Comparison of ENCODE assay signal across 9 mouse cellular contexts in genomic region chr11:22007088-22007780, GRCm38 (mm10). TPM values are rescaled to one million over a fixed set of nuclear protein-coding genes. Genes with fewer than 3 reads are reported as not detected.
DNase-seq lines count a peak whose midpoint lies in the region; ATAC-seq and TF ChIP-seq lines count a peak whose summit lies in the region.
"Had no signal": no experiment of that assay in that cellular context is flagged by ENCODE, and none has a peak within 500 bp of the region (broad histone marks: within the 10 kb centered on the region; RNA-seq: fewer than 3 reads in every experiment).

No protein-coding gene starts in this region.

- H3K27ac ChIP-seq in intestine, embryonic 14.5 days (ENCODE audit: low read depth) = no peak overlapping the region
- H3K27ac ChIP-seq in intestine, postnatal 0 days (ENCODE audit: low read depth, low read length) = no peak overlapping the region
- H3K27ac ChIP-seq in ES-Bruce4 (ENCODE audit: insufficient read depth, low read length) = no peak overlapping the region
- peak overlapping the region; percentile 72 for H3K27ac ChIP-seq in embryonic facial prominence, embryonic 10.5 days (replicated peaks)
- no peak overlapping the region for H3K27ac ChIP-seq in kidney, embryonic 14.5 days (ENCODE audit: low read depth, low read length)

- WGBS in intestine, embryonic 14.5 days = 12% methylated on average over 20 of the region's 20 CpGs
- WGBS in intestine, postnatal 0 days = 42% methylated on average over 20 of the region's 20 CpGs
- WGBS in embryonic facial prominence, embryonic 10.5 days = under 1% methylated on average over 20 of the region's 20 CpGs
- WGBS in kidney, embryonic 14.5 days = 4% methylated on average over 20 of the region's 20 CpGs

- no peak for TF ChIP-seq EP300 in ES-Bruce4 (IDR thresholded peaks at IDR 0.05; ENCODE audit: insufficient read depth, low read depth, low read length)

- no peak for TF ChIP-seq CTCF in intestine, postnatal 0 days (IDR thresholded peaks at IDR 0.05; ENCODE audit: low read depth)
- no peak for TF ChIP-seq CTCF in ES-Bruce4 (IDR thresholded peaks at IDR 0.05; ENCODE audit: low read depth, low read length)

- no peak overlapping the region for H3K4me2 ChIP-seq in intestine, embryonic 14.5 days (ENCODE audit: low read length)
- H3K4me2 ChIP-seq in intestine, postnatal 0 days (replicated peaks; ENCODE audit: low read depth) = no peak overlapping the region
- no peak overlapping the region for H3K4me2 ChIP-seq in kidney, embryonic 14.5 days (replicated peaks; ENCODE audit: low read depth, low read length)

- H3K4me3 ChIP-seq in intestine, embryonic 14.5 days (ENCODE audit: low read depth, low read length) = no peak overlapping the region
- no peak overlapping the region for H3K4me3 ChIP-seq in intestine, postnatal 0 days (ENCODE audit: low read depth, low read length)
- H3K4me3 ChIP-seq in ES-Bruce4 (ENCODE audit: low read depth, low read length) = peak overlapping the region; percentile 5; the same call in 1 of the 2 replicates
- peak overlapping the region; percentile 45 for H3K4me3 ChIP-seq in embryonic facial prominence, embryonic 10.5 days
- no peak overlapping the region for H3K4me3 ChIP-seq in kidney, embryonic 14.5 days (ENCODE audit: low read length)

- ATAC-seq in intestine, embryonic 14.5 days (replicated peaks; ENCODE audit: low FRiP score, low TSS enrichment, low read depth) = no peak
- ATAC-seq in intestine, postnatal 0 days = no peak
- no peak for ATAC-seq in kidney, embryonic 14.5 days (ENCODE audit: low FRiP score, low TSS enrichment)

- no peak for TF ChIP-seq POLR2A in ES-Bruce4 (IDR thresholded peaks at IDR 0.05; ENCODE audit: insufficient read depth, low read length)

- H3K9me3 ChIP-seq in intestine, embryonic 14.5 days (ENCODE audit: control insufficient read depth, low read length) = no peaks in the 10 kb centered on the region
- no peaks in the 10 kb centered on the region for H3K9me3 ChIP-seq in intestine, postnatal 0 days (ENCODE audit: control insufficient read depth)
- peaks cover 8% of the 10 kb centered on the region for H3K9me3 ChIP-seq in ES-Bruce4 (replicated peaks; ENCODE audit: control insufficient read depth, insufficient read depth, low read length, poor library complexity, severe bottlenecking)
- no peaks in the 10 kb centered on the region for H3K9me3 ChIP-seq in embryonic facial prominence, embryonic 10.5 days
- no peaks in the 10 kb centered on the region for H3K9me3 ChIP-seq in kidney, embryonic 14.5 days (ENCODE audit: control insufficient read depth, low read length)

- DNase-seq in intestine, embryonic 14.5 days (ENCODE audit: low spot score) = peak; percentile 63
- DNase-seq in embryonic facial prominence, embryonic 10.5 days (ENCODE audit: low spot score) = peak; percentile 69
- peak; percentile 9 to 11 for DNase-seq in left cerebral cortex, postnatal 36 days (ENCODE audit: low spot score in 2 of 2)
- no peak for DNase-seq in spleen, adult 18-20 months
- no peak for DNase-seq in adrenal gland, postnatal 36 days

- H3K36me3 ChIP-seq in intestine, embryonic 14.5 days (ENCODE audit: control insufficient read depth, insufficient read depth, low read length) = no peaks in the 10 kb centered on the region
- H3K36me3 ChIP-seq in intestine, postnatal 0 days (ENCODE audit: control insufficient read depth, insufficient read depth) = no peaks in the 10 kb centered on the region
- no peaks in the 10 kb centered on the region for H3K36me3 ChIP-seq in ES-Bruce4 (ENCODE audit: control insufficient read depth, insufficient read depth, low read length, poor library complexity, severe bottlenecking)
- H3K36me3 ChIP-seq in embryonic facial prominence, embryonic 10.5 days (replicated peaks) = no peaks in the 10 kb centered on the region
- no peaks in the 10 kb centered on the region for H3K36me3 ChIP-seq in kidney, embryonic 14.5 days (ENCODE audit: control insufficient read depth, insufficient read depth, low read length)

- intact Hi-C loops in left cerebral cortex, postnatal 36 days (cut with DNase I) = loop anchor here (10.0 kb wide), 1 partner anchor 188 kb away; no protein-coding TSS in a partner anchor

- H3K27me3 ChIP-seq in intestine, embryonic 14.5 days (replicated peaks; ENCODE audit: control insufficient read depth, insufficient read depth, low read length) = peaks cover 70% of the 10 kb centered on the region
- H3K27me3 ChIP-seq in intestine, postnatal 0 days (replicated peaks; ENCODE audit: control insufficient read depth, insufficient read depth, low read length) = peaks cover 63% of the 10 kb centered on the region
- peaks cover 34% of the 10 kb centered on the region for H3K27me3 ChIP-seq in ES-Bruce4 (ENCODE audit: control insufficient read depth, insufficient read depth, low read length, poor library complexity, severe bottlenecking)
- peaks cover 90% of the 10 kb centered on the region for H3K27me3 ChIP-seq in embryonic facial prominence, embryonic 10.5 days (replicated peaks; ENCODE audit: low read depth, poor library complexity, severe bottlenecking)
- H3K27me3 ChIP-seq in kidney, embryonic 14.5 days (ENCODE audit: control insufficient read depth, insufficient read depth, low read length) = peaks cover 67% of the 10 kb centered on the region

- no peak overlapping the region for H3K9ac ChIP-seq in intestine, embryonic 14.5 days (ENCODE audit: low read length)
- no peak overlapping the region for H3K9ac ChIP-seq in intestine, postnatal 0 days (ENCODE audit: low read depth, low read length)
- H3K9ac ChIP-seq in ES-Bruce4 (ENCODE audit: low read depth, poor library complexity, severe bottlenecking) = no peak overlapping the region
- H3K9ac ChIP-seq in kidney, embryonic 14.5 days (ENCODE audit: low read depth, low read length) = no peak overlapping the region

- H3K4me1 ChIP-seq in intestine, embryonic 14.5 days (replicated peaks; ENCODE audit: control insufficient read depth, insufficient read depth, low read length) = no peaks in the 10 kb centered on the region
- H3K4me1 ChIP-seq in intestine, postnatal 0 days (replicated peaks; ENCODE audit: control insufficient read depth, insufficient read depth, low read length) = no peaks in the 10 kb centered on the region
- H3K4me1 ChIP-seq in ES-Bruce4 (ENCODE audit: control insufficient read depth, insufficient read depth, low read length) = no peaks in the 10 kb centered on the region
- peaks cover 51% of the 10 kb centered on the region for H3K4me1 ChIP-seq in embryonic facial prominence, embryonic 10.5 days
- 0 out of 2 replicates have a peak, but pooled peaks cover 2% of the 10 kb centered on the region for H3K4me1 ChIP-seq in kidney, embryonic 14.5 days (ENCODE audit: control insufficient read depth, insufficient read depth, low read length)

RNA-seq across cellular contexts. Expression of gene Otx1, which starts 4.5 kb away (rescaled TPM):
- not detected in 2 replicates for polyA plus RNA-seq in intestine, embryonic 14.5 days (2014; fragmentation: Nextera tagmentation; extraction: Ambion mirVana)
- not detected in 2 replicates for polyA plus RNA-seq in intestine, postnatal 0 days (2015; fragmentation: Nextera tagmentation; extraction: Ambion mirVana)
- polyA plus RNA-seq in ES-Bruce4 (2011; ENCODE audit: insufficient read depth, insufficient read length, low read depth, missing spikeins) = 0.40 and 0.60 TPM in 2 replicates
- 7.3 and 7.6 TPM in 2 replicates for polyA plus RNA-seq in embryonic facial prominence, embryonic 10.5 days (2016; fragmentation: Nextera tagmentation; extraction: Ambion mirVana)
- total RNA-seq in left cerebral cortex, postnatal 36 days (2021) = 1 to 10 TPM; 6.1 to 6.2 TPM
- total RNA-seq in adrenal gland, postnatal 36 days (2021) = not detected
- not detected in 2 replicates for polyA plus RNA-seq in kidney, embryonic 14.5 days (2014; fragmentation: Nextera tagmentation; extraction: Ambion mirVana)
- polyA plus RNA-seq: neural tube, embryonic 11.5 days had no signal

Comparison
In these comparisons a context has a peak if more than half of its experiments do, and no peak if none do; other contexts are left out.
1. DNase-seq: peak in intestine, embryonic 14.5 days (single experiment), embryonic facial prominence, embryonic 10.5 days (single experiment) and left cerebral cortex, postnatal 36 days (2 of 2); none in spleen, adult 18-20 months (0 of 2) and adrenal gland, postnatal 36 days (0 of 2).
2. H3K4me3 ChIP-seq: peak in ES-Bruce4 (single experiment) and embryonic facial prominence, embryonic 10.5 days (single experiment); none in intestine, embryonic 14.5 days (single experiment), intestine, postnatal 0 days (single experiment) and kidney, embryonic 14.5 days (single experiment).